Mouse (Mus musculus): Measurements from ENCODE around the gene Smarcd1. TPM values are rescaled to one million over a fixed set of nuclear protein-coding genes. Genes with fewer than 3 reads are reported as not detected.

Smarcd1 gene
- polyA plus RNA-seq (2015; fragmentation: Nextera tagmentation; extraction: Ambion mirVana) = 25.0 and 29.9 TPM in 2 replicates

GRCm38 (mm10) chr15:99701999-99702900, at the start of gene Smarcd1:
Smarcd1 (plus strand) TSS chr15:99702129.
- peak within 1 kb of the TSS; percentile 95 for H3K9ac ChIP-seq
- H3K27ac ChIP-seq = peak within 1 kb of the TSS; percentile 98
- ATAC-seq (ENCODE audit: insufficient number of reproducible peaks, low FRiP score, low TSS enrichment, low read depth) = peak; percentile 92
- H3K9me3 ChIP-seq = no peaks in the 10 kb centered on the region
- H3K4me2 ChIP-seq = peak within 1 kb of the TSS; percentile 62
- peaks cover 33% of the 10 kb centered on the region for H3K4me1 ChIP-seq
- peaks cover 33% of the 10 kb centered on the region for H3K36me3 ChIP-seq
- peak within 1 kb of the TSS; percentile 84 for H3K4me3 ChIP-seq
- peaks cover 8% of the 10 kb centered on the region for H3K27me3 ChIP-seq
- under 1% methylated on average over 57 of the region's 71 CpGs for WGBS

- WGBS = 3% methylated on average over 8 of the region's 8 CpGs
- Histone ChIP-seq H3K4me2 (peak overlapping the region; percentile 36), H3K27me3 (peaks cover 46% of the 10 kb centered on the region), H3K36me3 (no peaks in the 10 kb centered on the region), H3K9me3 (no peaks in the 10 kb centered on the region), H3K27ac (no peak overlapping the region), H3K4me3 (peak overlapping the region; percentile 18), H3K4me1 (peaks cover 31% of the 10 kb centered on the region), H3K9ac (no peak overlapping the region)
- ATAC-seq (ENCODE audit: insufficient number of reproducible peaks, low FRiP score, low TSS enrichment, low read depth) = no peak
Measured at GRCm38 (mm10) chr15:99653291-99653690, 48.6 kb upstream of the Smarcd1 start.

GRCm38 (mm10) chr15:99653876-99654275, 48.1 kb upstream of the Smarcd1 start:
- Histone ChIP-seq H3K36me3 (no peaks in the 10 kb centered on the region), H3K9ac (no peak overlapping the region), H3K27ac (no peak overlapping the region), H3K4me1 (peaks cover 27% of the 10 kb centered on the region), H3K4me2 (peak overlapping the region; percentile 36), H3K4me3 (peak overlapping the region; percentile 18), H3K27me3 (peaks cover 46% of the 10 kb centered on the region), H3K9me3 (no peaks in the 10 kb centered on the region)
- 10% methylated on average over 21 of the region's 21 CpGs for WGBS
- no peak for ATAC-seq (ENCODE audit: insufficient number of reproducible peaks, low FRiP score, low TSS enrichment, low read depth)

GRCm38 (mm10) chr15:99655956-99656355, 46.0 kb upstream of the Smarcd1 start:
- 39% methylated on average over 9 of the region's 9 CpGs for WGBS
- Histone ChIP-seq H3K36me3 (no peaks in the 10 kb centered on the region), H3K4me3 (no peak overlapping the region), H3K27ac (no peak overlapping the region), H3K27me3 (peaks cover 46% of the 10 kb centered on the region), H3K4me1 (peaks cover 10% of the 10 kb centered on the region), H3K9ac (no peak overlapping the region), H3K4me2 (no peak overlapping the region), H3K9me3 (no peaks in the 10 kb centered on the region)
- no peak for ATAC-seq (ENCODE audit: insufficient number of reproducible peaks, low FRiP score, low TSS enrichment, low read depth)

GRCm38 (mm10) chr15:99658437-99658836, 43.5 kb upstream of the Smarcd1 start:
- WGBS = 43% methylated on average over 2 of the region's 2 CpGs
- Histone ChIP-seq H3K36me3 (no peaks in the 10 kb centered on the region), H3K4me1 (peaks cover 10% of the 10 kb centered on the region), H3K9ac (no peak overlapping the region), H3K4me2 (no peak overlapping the region), H3K9me3 (no peaks in the 10 kb centered on the region), H3K27ac (no peak overlapping the region), H3K4me3 (no peak overlapping the region), H3K27me3 (peaks cover 40% of the 10 kb centered on the region)
- no peak for ATAC-seq (ENCODE audit: insufficient number of reproducible peaks, low FRiP score, low TSS enrichment, low read depth)

- no peak overlapping the region for H3K9ac ChIP-seq
- WGBS = 96% methylated on average over 15 of the region's 15 CpGs
- peaks cover 29% of the 10 kb centered on the region for H3K27me3 ChIP-seq
- no peaks in the 10 kb centered on the region for H3K36me3 ChIP-seq
- H3K27ac ChIP-seq = no peak overlapping the region
- no peaks in the 10 kb centered on the region for H3K9me3 ChIP-seq
- peaks cover 18% of the 10 kb centered on the region for H3K4me1 ChIP-seq
- H3K4me2 ChIP-seq = no peak overlapping the region
- no peak overlapping the region for H3K4me3 ChIP-seq
- ATAC-seq (ENCODE audit: insufficient number of reproducible peaks, low FRiP score, low TSS enrichment, low read depth) = no peak
Measured at GRCm38 (mm10) chr15:99661121-99661830, 40.7 kb upstream of the Smarcd1 start.

GRCm38 (mm10) chr15:99662371-99662770, 39.6 kb upstream of the Smarcd1 start:
- Histone ChIP-seq H3K36me3 (no peaks in the 10 kb centered on the region), H3K9me3 (no peaks in the 10 kb centered on the region), H3K4me1 (peaks cover 18% of the 10 kb centered on the region), H3K4me2 (no peak overlapping the region), H3K4me3 (no peak overlapping the region), H3K27me3 (peaks cover 32% of the 10 kb centered on the region), H3K27ac (no peak overlapping the region), H3K9ac (no peak overlapping the region)
- 32% methylated on average over 7 of the region's 7 CpGs for WGBS
- ATAC-seq (ENCODE audit: insufficient number of reproducible peaks, low FRiP score, low TSS enrichment, low read depth) = no peak

- peak overlapping the region; percentile 87 for H3K4me2 ChIP-seq
- 4% methylated on average over 17 of the region's 17 CpGs for WGBS
- 0 out of 2 replicates have a peak, but pooled peaks have one; percentile 25 for ATAC-seq (ENCODE audit: insufficient number of reproducible peaks, low FRiP score, low TSS enrichment, low read depth)
- peaks cover 21% of the 10 kb centered on the region for H3K4me1 ChIP-seq
- peak overlapping the region; percentile 45 for H3K4me3 ChIP-seq
- H3K36me3 ChIP-seq = no peaks in the 10 kb centered on the region
- H3K27ac ChIP-seq = peak overlapping the region; percentile 50; the same call in 1 of the 2 replicates
- H3K9ac ChIP-seq = 0 out of 2 replicates have a peak overlapping the region, but pooled peaks have one; percentile 26
- peaks cover 43% of the 10 kb centered on the region for H3K27me3 ChIP-seq
- H3K9me3 ChIP-seq = no peaks in the 10 kb centered on the region
Measured at GRCm38 (mm10) chr15:99663964-99664599, 37.8 kb upstream of the Smarcd1 start.

GRCm38 (mm10) chr15:99664600-99665451, 37.1 kb upstream of the Smarcd1 start:
- peaks cover 21% of the 10 kb centered on the region for H3K4me1 ChIP-seq
- H3K27ac ChIP-seq = peak overlapping the region; percentile 50
- H3K27me3 ChIP-seq = peaks cover 50% of the 10 kb centered on the region
- H3K36me3 ChIP-seq = no peaks in the 10 kb centered on the region
- no peaks in the 10 kb centered on the region for H3K9me3 ChIP-seq
- no peak for ATAC-seq (ENCODE audit: insufficient number of reproducible peaks, low FRiP score, low TSS enrichment, low read depth)
- peak overlapping the region; percentile 45 for H3K4me3 ChIP-seq
- 0 out of 2 replicates have a peak overlapping the region, but pooled peaks have one; percentile 26 for H3K9ac ChIP-seq
- under 1% methylated on average over 32 of the region's 52 CpGs for WGBS
- peak overlapping the region; percentile 87 for H3K4me2 ChIP-seq

GRCm38 (mm10) chr15:99667544-99667943, 34.4 kb upstream of the Smarcd1 start:
- H3K27me3 ChIP-seq = peaks cover 72% of the 10 kb centered on the region
- no peak overlapping the region for H3K9ac ChIP-seq
- H3K4me3 ChIP-seq = no peak overlapping the region
- no peak for ATAC-seq (ENCODE audit: insufficient number of reproducible peaks, low FRiP score, low TSS enrichment, low read depth)
- no peak overlapping the region for H3K27ac ChIP-seq
- no peaks in the 10 kb centered on the region for H3K9me3 ChIP-seq
- WGBS = 100% methylated on average over 2 of the region's 2 CpGs
- H3K4me1 ChIP-seq = peaks cover 31% of the 10 kb centered on the region
- H3K4me2 ChIP-seq = no peak overlapping the region
- H3K36me3 ChIP-seq = no peaks in the 10 kb centered on the region

GRCm38 (mm10) chr15:99668881-99669280, 33.0 kb upstream of the Smarcd1 start:
- Histone ChIP-seq H3K4me3 (no peak overlapping the region), H3K36me3 (no peaks in the 10 kb centered on the region), H3K4me2 (no peak overlapping the region), H3K4me1 (peaks cover 30% of the 10 kb centered on the region), H3K27ac (no peak overlapping the region), H3K9me3 (no peaks in the 10 kb centered on the region), H3K27me3 (peaks cover 85% of the 10 kb centered on the region), H3K9ac (no peak overlapping the region)
- ATAC-seq (ENCODE audit: insufficient number of reproducible peaks, low FRiP score, low TSS enrichment, low read depth) = no peak
- whole genome bisulfite sequencing = 1% methylated on average over 12 of the region's 12 CpGs

Data from limb, embryonic 15.5 days (tissue).